Mouse (Mus musculus): ENCODE measurements at regions not wholly inside any gene's neighbourhood (a gene's known extent, or its start where the extent isn't known, plus 50 kb on each side); places are given as distances from the start of the nearest gene placed in this dataset.

- WGBS = 6% methylated on average over 6 of the region's 6 CpGs
- Histone ChIP-seq H3K9me3 (no peaks in the 10 kb centered on the region), H3K27ac (replicated peaks) (peak overlapping the region; percentile 63), H3K4me3 (no peak overlapping the region), H3K27me3 (replicated peaks) (peaks cover 22% of the 10 kb centered on the region), H3K4me1 (peaks cover 14% of the 10 kb centered on the region), H3K4me2 (peak overlapping the region; percentile 44), H3K36me3 (no peaks in the 10 kb centered on the region), H3K9ac (no peak overlapping the region)
- ATAC-seq (ENCODE audit: extremely low read depth, insufficient number of reproducible peaks, low FRiP score, low TSS enrichment) = no peak
Measured at GRCm38 (mm10) chr9:74021339-74021738, 52.6 kb upstream of the Unc13c start.

GRCm38 (mm10) chr9:74023922-74024321 is 55.2 kb upstream of the Unc13c start:
- Histone ChIP-seq H3K36me3 (no peaks in the 10 kb centered on the region), H3K4me2 (no peak overlapping the region), H3K4me1 (peaks cover 14% of the 10 kb centered on the region), H3K27me3 (replicated peaks) (peaks cover 22% of the 10 kb centered on the region), H3K4me3 (no peak overlapping the region), H3K9ac (no peak overlapping the region), H3K9me3 (no peaks in the 10 kb centered on the region), H3K27ac (replicated peaks) (no peak overlapping the region)
- 59% methylated on average over 3 of the region's 3 CpGs for WGBS
- ATAC-seq (ENCODE audit: extremely low read depth, insufficient number of reproducible peaks, low FRiP score, low TSS enrichment) = no peak

GRCm38 (mm10) chr9:74026131-74026530 is 57.4 kb upstream of the Unc13c start:
- 28% methylated on average over 3 of the region's 3 CpGs for WGBS

GRCm38 (mm10) chr9:74028438-74028837 is 59.7 kb upstream of the Unc13c start:
- no peak for ATAC-seq (ENCODE audit: extremely low read depth, insufficient number of reproducible peaks, low FRiP score, low TSS enrichment)
- WGBS = 36% methylated on average over 1 of the region's 1 CpGs

More at GRCm38 (mm10) chr9:74026131-74026530, 57.4 kb upstream of the Unc13c start:
- no peak for ATAC-seq (ENCODE audit: extremely low read depth, insufficient number of reproducible peaks, low FRiP score, low TSS enrichment)
- Histone ChIP-seq H3K27ac (replicated peaks) (no peak overlapping the region), H3K9me3 (no peaks in the 10 kb centered on the region), H3K4me1 (peaks cover 9% of the 10 kb centered on the region), H3K36me3 (no peaks in the 10 kb centered on the region), H3K4me3 (no peak overlapping the region), H3K27me3 (replicated peaks) (peaks cover 22% of the 10 kb centered on the region), H3K4me2 (no peak overlapping the region), H3K9ac (no peak overlapping the region)

GRCm38 (mm10) chr9:74045936-74046335 is 64.2 kb upstream of the Wdr72 start:
- H3K36me3 ChIP-seq = no peaks in the 10 kb centered on the region
- peak overlapping the region; percentile 48 for H3K27ac ChIP-seq (replicated peaks)
- H3K4me1 ChIP-seq = peaks cover 16% of the 10 kb centered on the region
- no peak overlapping the region for H3K9ac ChIP-seq
- no peaks in the 10 kb centered on the region for H3K27me3 ChIP-seq (replicated peaks)
- H3K4me2 ChIP-seq = no peak overlapping the region
- no peak overlapping the region for H3K4me3 ChIP-seq
- 41% methylated on average over 3 of the region's 3 CpGs for WGBS
- H3K9me3 ChIP-seq = no peaks in the 10 kb centered on the region
- peak; percentile 51; the same call in 1 of the 2 replicates for ATAC-seq (ENCODE audit: extremely low read depth, insufficient number of reproducible peaks, low FRiP score, low TSS enrichment)

More at GRCm38 (mm10) chr9:74028438-74028837, 59.7 kb upstream of the Unc13c start:
- Histone ChIP-seq H3K4me2 (no peak overlapping the region), H3K9me3 (no peaks in the 10 kb centered on the region), H3K4me1 (no peaks in the 10 kb centered on the region), H3K27me3 (replicated peaks) (peaks cover 18% of the 10 kb centered on the region), H3K36me3 (no peaks in the 10 kb centered on the region), H3K4me3 (no peak overlapping the region), H3K9ac (no peak overlapping the region), H3K27ac (replicated peaks) (no peak overlapping the region)

GRCm38 (mm10) chr9:74049776-74050175 is 60.4 kb upstream of the Wdr72 start:
- Histone ChIP-seq H3K27me3 (replicated peaks) (no peaks in the 10 kb centered on the region), H3K9me3 (no peaks in the 10 kb centered on the region), H3K9ac (no peak overlapping the region), H3K27ac (replicated peaks) (no peak overlapping the region), H3K4me3 (no peak overlapping the region), H3K36me3 (no peaks in the 10 kb centered on the region), H3K4me2 (no peak overlapping the region), H3K4me1 (peaks cover 16% of the 10 kb centered on the region)
- no peak for ATAC-seq (ENCODE audit: extremely low read depth, insufficient number of reproducible peaks, low FRiP score, low TSS enrichment)
- 68% methylated on average over 3 of the region's 3 CpGs for WGBS

GRCm38 (mm10) chr9:74056709-74057108 is 53.4 kb upstream of the Wdr72 start:
- H3K4me1 ChIP-seq = peaks cover 17% of the 10 kb centered on the region
- H3K9me3 ChIP-seq = no peaks in the 10 kb centered on the region
- no peaks in the 10 kb centered on the region for H3K27me3 ChIP-seq (replicated peaks)
- H3K36me3 ChIP-seq = no peaks in the 10 kb centered on the region
- no peak overlapping the region for H3K27ac ChIP-seq (replicated peaks)
- no peak overlapping the region for H3K4me3 ChIP-seq
- 59% methylated on average over 5 of the region's 5 CpGs for WGBS
- no peak overlapping the region for H3K9ac ChIP-seq
- ATAC-seq (ENCODE audit: extremely low read depth, insufficient number of reproducible peaks, low FRiP score, low TSS enrichment) = no peak
- no peak overlapping the region for H3K4me2 ChIP-seq

GRCm38 (mm10) chr9:74057476-74058076 is 52.6 kb upstream of the Wdr72 start:
- no peak overlapping the region for H3K4me3 ChIP-seq
- H3K36me3 ChIP-seq = no peaks in the 10 kb centered on the region
- no peak for ATAC-seq (ENCODE audit: extremely low read depth, insufficient number of reproducible peaks, low FRiP score, low TSS enrichment)
- no peak overlapping the region for H3K9ac ChIP-seq
- H3K9me3 ChIP-seq = no peaks in the 10 kb centered on the region
- no peaks in the 10 kb centered on the region for H3K27me3 ChIP-seq (replicated peaks)
- H3K4me1 ChIP-seq = peaks cover 17% of the 10 kb centered on the region
- 61% methylated on average over 3 of the region's 3 CpGs for WGBS
- peak overlapping the region; percentile 39; the same call in 1 of the 2 replicates for H3K27ac ChIP-seq (replicated peaks)
- no peak overlapping the region for H3K4me2 ChIP-seq

GRCm38 (mm10) chr9:74058269-74058871 is 51.8 kb upstream of the Wdr72 start:
- no peak for ATAC-seq (ENCODE audit: extremely low read depth, insufficient number of reproducible peaks, low FRiP score, low TSS enrichment)
- 21% methylated on average over 5 of the region's 5 CpGs for WGBS
- no peaks in the 10 kb centered on the region for H3K9me3 ChIP-seq
- H3K27ac ChIP-seq (replicated peaks) = peak overlapping the region; percentile 39; the same call in 1 of the 2 replicates
- peaks cover 17% of the 10 kb centered on the region for H3K4me1 ChIP-seq
- no peaks in the 10 kb centered on the region for H3K27me3 ChIP-seq (replicated peaks)
- peak overlapping the region; percentile 18; the same call in 1 of the 2 replicates for H3K4me2 ChIP-seq
- H3K9ac ChIP-seq = no peak overlapping the region
- no peaks in the 10 kb centered on the region for H3K36me3 ChIP-seq
- H3K4me3 ChIP-seq = no peak overlapping the region

Measured in heart, embryonic 13.5 days (tissue).